Mouse (Mus musculus): ENCODE results near the gene Spam1. TPM values are rescaled to one million over a fixed set of nuclear protein-coding genes. Genes with fewer than 3 reads are reported as not detected.

Spam1 gene
- total RNA-seq (2021) = not detected
- polyA plus RNA-seq (2012; rRNA removed) = not detected in 2 replicates
- long read RNA-seq = 0 reads

DNA sequence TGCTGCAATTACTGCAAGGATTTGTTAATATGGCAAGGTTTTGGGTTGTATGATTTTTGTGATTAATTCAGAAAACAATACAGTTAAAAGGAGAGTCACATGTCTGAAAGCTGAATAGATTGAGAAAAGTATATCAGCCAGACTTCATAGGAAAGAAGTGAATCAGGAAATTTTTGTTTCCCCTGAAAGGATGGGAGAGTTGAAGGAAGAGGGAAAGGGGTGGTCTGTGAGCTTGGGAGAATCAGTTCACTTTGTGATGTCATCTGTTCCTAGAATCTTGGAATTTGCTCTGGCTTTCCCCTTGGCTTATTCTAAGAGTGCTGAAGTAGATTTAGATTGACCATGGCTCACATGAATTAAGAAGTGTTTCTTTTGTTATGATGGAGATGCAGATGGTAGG lies at the start of gene Spam1:
Gene Spam1, plus strand, starts transcription at position 301 of the 400 bp plus-strand sequence.
- DNase-seq = no peak

DNA sequence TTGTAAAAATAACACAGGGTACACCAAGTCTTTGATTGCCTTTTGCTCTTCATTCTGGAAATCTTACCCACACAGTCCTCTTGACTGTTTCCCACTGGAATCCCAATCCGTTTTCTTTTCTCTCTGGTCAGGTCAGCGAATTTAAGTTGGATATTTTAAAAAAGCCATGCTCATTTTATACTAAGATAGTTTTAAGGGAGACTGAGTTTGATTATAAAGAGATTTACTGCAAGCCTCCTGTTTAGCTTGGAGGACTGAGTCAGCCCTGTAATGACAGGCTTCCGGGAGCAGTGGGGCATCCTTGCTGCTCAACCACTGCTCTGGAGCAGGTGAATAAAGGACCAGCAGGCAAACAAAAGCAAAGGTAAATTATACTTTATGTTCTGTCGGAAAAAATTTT lies 43.0 kb upstream of the Spam1 start, which contains the start of gene Hyal4:
Gene Hyal4, plus strand, starts transcription at position 301 of the 400 bp plus-strand sequence.
- no peak for DNase-seq

DNA sequence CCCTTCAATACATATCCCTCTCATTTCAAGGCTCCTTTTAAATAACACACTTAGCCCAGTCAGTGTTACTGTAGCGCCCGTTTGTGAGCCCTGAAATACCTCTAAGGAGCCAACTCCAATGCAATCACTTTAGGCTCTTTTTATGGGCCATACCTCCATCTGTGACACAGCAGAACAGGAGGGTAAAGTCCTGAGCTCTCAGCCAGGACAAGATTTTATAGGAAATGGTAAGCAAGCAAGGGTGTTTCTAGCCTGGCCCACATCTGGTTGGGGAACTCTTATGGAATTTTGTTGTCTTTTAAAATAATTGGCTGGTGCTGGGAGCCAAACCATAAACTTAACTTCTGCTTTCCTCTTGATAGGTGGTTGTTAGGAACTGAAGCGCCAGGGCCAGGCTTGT lies 31.7 kb upstream of the Spam1 start:
- DNase-seq = no peak

DNA sequence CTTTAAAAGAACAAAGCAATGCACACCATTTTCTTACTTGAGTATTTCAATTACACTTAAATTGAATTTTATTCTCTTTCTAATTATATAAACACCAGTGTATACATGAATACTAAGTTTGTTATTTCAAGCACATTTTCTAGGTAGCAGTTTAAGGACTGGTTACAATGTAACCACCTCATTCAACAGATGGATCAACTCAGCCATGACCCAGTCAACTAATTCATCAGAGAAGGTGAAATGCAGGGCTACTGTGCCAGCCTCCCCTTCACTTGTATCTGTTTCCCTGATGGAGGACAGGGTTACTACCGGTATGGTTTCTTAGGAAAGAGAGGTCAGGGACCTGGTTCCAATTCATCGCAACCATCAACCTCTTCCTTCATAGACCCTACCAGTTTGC lies 24.7 kb upstream of the Spam1 start:
- DNase-seq = no peak

DNA sequence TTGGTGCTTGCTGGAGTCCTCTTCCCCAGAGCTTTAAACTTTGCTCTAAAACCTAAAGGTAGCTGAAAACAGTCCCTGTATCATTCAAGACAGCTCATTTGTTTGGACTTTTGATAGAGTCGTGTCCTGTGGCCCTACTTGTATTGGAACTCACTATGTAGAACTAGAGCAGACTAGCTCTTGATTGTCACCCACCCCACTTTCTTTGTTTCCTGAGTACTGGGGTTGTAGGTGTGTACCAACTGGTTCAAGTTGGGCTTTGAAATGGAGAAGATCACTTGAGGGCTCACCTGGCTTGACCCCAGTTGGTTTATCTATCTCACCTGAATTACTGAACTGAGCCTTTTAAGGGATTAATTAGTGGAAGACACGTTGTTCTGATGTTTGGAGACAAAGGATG lies 11.8 kb upstream of the Spam1 start:
- no peak for DNase-seq

DNA sequence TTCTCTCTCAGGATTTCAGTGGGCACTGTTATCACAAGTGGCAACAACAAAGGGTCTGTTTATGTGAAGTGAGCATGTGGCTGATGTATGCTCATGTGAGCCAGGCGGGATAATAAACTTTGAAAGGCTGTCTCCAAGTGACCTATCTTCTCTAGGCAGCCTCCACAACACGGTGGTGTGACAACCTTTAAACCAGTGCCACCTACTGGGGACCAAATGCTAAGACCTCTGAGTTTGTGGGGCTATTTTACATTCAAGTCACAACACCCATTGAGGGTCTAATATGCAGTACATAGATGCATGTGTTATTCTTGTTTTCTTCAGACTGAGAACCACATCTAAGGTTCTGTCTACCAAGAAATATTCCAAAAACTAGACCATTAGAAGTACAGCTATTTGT lies 31.1 kb downstream of the Spam1 start:
- no peak for DNase-seq

Other genes with a start within 250 kb of the Spam1 start
- under 1 TPM in 1 of 2 experiments, not detected in 1; 0.29 TPM for gene Lmod2, start 193.4 kb upstream of the Spam1 start, total RNA-seq (2021)
- gene Lmod2, start 193.4 kb upstream of the Spam1 start, polyA plus RNA-seq (2012; rRNA removed) = not detected in 2 replicates
- gene Wasl, start 126.2 kb upstream of the Spam1 start, total RNA-seq (2021) = 10 to 100 TPM; 50.3 to 58.3 TPM
- gene Wasl, start 126.2 kb upstream of the Spam1 start, polyA plus RNA-seq (2012; rRNA removed) = 231 and 314 TPM in 2 replicates
- gene Hyal6, start 57.9 kb upstream of the Spam1 start, total RNA-seq (2021) = not detected
- gene Hyal6, start 57.9 kb upstream of the Spam1 start, polyA plus RNA-seq (2012; rRNA removed) = not detected in 2 replicates
- not detected for gene Hyal4, start 42.9 kb upstream of the Spam1 start, total RNA-seq (2021)
- gene Hyal4, start 42.9 kb upstream of the Spam1 start, polyA plus RNA-seq (2012; rRNA removed) = not detected in 2 replicates
- gene Hyal5, start 66.8 kb downstream of the Spam1 start, total RNA-seq (2021) = not detected
- not detected in 2 replicates for gene Hyal5, start 66.8 kb downstream of the Spam1 start, polyA plus RNA-seq (2012; rRNA removed)
- under 1 TPM; 0.09 to 0.24 TPM for gene Tmem229a, start 165.1 kb downstream of the Spam1 start, total RNA-seq (2021)
- gene Tmem229a, start 165.1 kb downstream of the Spam1 start, polyA plus RNA-seq (2012; rRNA removed) = 0.31 and 0.34 TPM in 2 replicates

Data from adrenal gland, adult 2 months (tissue).